Mouse (Mus musculus) A20 (cell line): ENCODE measurements around the gene Slc8a2.

ENCODE experiments used
- DNase-seq: peaks from one replicate; pipeline ENCODE4 v3.0.0-alpha.2; 2011; ENCODE audit warnings: low read depth, low spot score

Slc8a2 gene

GRCm38 (mm10) chr7:16172141-16172581, 42.5 kb downstream of the Slc8a2 start:
- no peak for DNase-seq

- DNase-seq = no peak
Observed at GRCm38 (mm10) chr7:16172586-16173140, 43.0 kb downstream of the Slc8a2 start.

GRCm38 (mm10) chr7:16173146-16173545, 43.5 kb downstream of the Slc8a2 start:
- no peak for DNase-seq

GRCm38 (mm10) chr7:16174597-16175541, 45.2 kb downstream of the Slc8a2 start, which contains the start of gene Meis3:
TSS of gene Meis3 (plus strand) at chr7:16175090.
- peak; percentile 86 for DNase-seq

GRCm38 (mm10) chr7:16175542-16175931, 45.9 kb downstream of the Slc8a2 start:
- no peak for DNase-seq

- no peak for DNase-seq
Observed at GRCm38 (mm10) chr7:16178114-16178513, 48.5 kb downstream of the Slc8a2 start.

- DNase-seq = peak; percentile 57
Observed at GRCm38 (mm10) chr7:16183663-16184062, 54.0 kb downstream of the Slc8a2 start.

- no peak for DNase-seq
Observed at GRCm38 (mm10) chr7:16187494-16187893, 57.9 kb downstream of the Slc8a2 start.

- peak; percentile 66 for DNase-seq
Observed at GRCm38 (mm10) chr7:16192315-16192714, 62.7 kb downstream of the Slc8a2 start.

GRCm38 (mm10) chr7:16193702-16194101, 64.1 kb downstream of the Slc8a2 start:
- no peak for DNase-seq

GRCm38 (mm10) chr7:16196616-16197015, 67.0 kb downstream of the Slc8a2 start:
- DNase-seq = peak; percentile 68

GRCm38 (mm10) chr7:16197166-16197565, 67.5 kb downstream of the Slc8a2 start:
- DNase-seq = peak; percentile 88

GRCm38 (mm10) chr7:16198540-16198939, 68.9 kb downstream of the Slc8a2 start:
- no peak for DNase-seq

- no peak for DNase-seq
Observed at GRCm38 (mm10) chr7:16201136-16201535, 71.5 kb downstream of the Slc8a2 start.

GRCm38 (mm10) chr7:16202756-16203504, 73.3 kb downstream of the Slc8a2 start:
- DNase-seq = no peak

GRCm38 (mm10) chr7:16203505-16203903, 73.9 kb downstream of the Slc8a2 start:
- DNase-seq = no peak

- no peak for DNase-seq
Observed at GRCm38 (mm10) chr7:16204791-16205190, 75.2 kb downstream of the Slc8a2 start.

GRCm38 (mm10) chr7:16207076-16207475, 77.5 kb downstream of the Slc8a2 start:
- no peak for DNase-seq

- peak; percentile 46 for DNase-seq
Observed at GRCm38 (mm10) chr7:16207496-16207895, 77.9 kb downstream of the Slc8a2 start.

GRCm38 (mm10) chr7:16208781-16209665, 79.4 kb downstream of the Slc8a2 start:
- DNase-seq = no peak
